Mouse (Mus musculus): ENCODE results near the gene Necab2. TPM values are rescaled to one million over a fixed set of nuclear protein-coding genes. Genes with fewer than 3 reads are reported as not detected.

Necab2 gene
- 10 to 100 TPM; 35.9 to 48.5 TPM for total RNA-seq (2021)

DNA sequence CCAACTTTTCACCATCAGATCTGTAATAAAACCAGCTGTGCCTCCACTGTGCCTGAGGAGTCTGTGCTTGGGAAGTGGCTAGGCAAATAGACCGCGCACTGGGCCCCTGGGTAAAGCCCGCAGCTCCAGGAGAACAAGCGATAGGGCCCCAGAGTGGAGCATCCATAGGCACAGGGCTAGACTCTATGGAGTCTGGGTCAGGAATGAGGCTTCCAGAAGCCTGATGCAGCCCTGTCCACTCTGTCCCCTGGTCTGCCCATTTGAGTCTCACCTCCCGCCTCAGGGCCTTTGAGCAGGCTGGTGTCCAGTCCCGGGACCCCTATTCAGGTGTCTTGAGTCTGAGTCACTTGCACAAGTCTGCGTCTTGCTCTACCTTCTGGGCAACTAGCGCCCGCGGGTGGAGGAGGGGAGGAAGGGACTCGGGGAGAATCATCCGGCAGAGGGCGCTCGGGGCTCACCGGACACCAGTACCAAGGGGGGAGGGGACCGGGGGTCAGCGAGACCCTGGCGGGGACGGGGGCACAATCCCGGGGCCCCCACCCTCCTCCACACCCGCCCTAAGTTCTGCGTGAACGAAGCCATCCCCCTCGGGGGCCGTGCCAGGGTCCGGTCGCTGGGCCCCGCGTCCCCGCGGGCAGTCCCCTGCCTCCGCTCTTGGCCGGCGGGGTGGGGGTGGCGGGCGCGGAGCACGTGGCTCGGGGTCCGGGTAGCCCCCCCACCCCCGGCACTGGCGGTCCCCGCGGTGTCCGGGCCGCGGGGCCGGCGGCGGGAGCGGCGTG is at the start of gene Necab2:
Gene Necab2, plus strand, starts transcription at position 509 of the 779 bp plus-strand sequence.
- intact Hi-C loops (cut with DNase I) = loop anchor here (5.0 to 10.0 kb wide), 3 partner anchors 56 to 158 kb away; partner anchors contain the start of genes Slc38a8 and Taf1c
- DNase-seq = peak; percentile 95

DNA sequence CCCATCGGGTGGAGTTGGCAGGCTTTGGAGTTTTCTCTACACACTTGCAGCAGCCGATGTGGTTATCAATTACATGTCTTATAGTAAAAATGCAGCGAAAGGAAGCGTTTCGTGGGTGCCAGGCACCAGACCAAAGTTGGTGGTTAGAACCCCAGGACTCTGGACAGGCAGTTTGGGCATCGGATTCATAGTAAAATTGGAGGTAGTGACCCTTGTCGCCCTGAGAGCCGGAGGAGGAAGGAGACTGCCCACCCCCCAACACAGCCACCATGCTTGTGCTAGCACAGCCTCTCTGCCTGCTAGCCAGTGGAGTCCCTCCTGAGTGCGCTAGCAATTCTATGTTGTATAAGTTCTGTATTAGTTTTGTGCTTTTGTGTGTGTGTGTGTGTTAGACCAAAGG is 48.0 kb upstream of the Necab2 start:
- intact Hi-C loops (cut with DNase I) = no loop called here
- no peak for DNase-seq

DNA sequence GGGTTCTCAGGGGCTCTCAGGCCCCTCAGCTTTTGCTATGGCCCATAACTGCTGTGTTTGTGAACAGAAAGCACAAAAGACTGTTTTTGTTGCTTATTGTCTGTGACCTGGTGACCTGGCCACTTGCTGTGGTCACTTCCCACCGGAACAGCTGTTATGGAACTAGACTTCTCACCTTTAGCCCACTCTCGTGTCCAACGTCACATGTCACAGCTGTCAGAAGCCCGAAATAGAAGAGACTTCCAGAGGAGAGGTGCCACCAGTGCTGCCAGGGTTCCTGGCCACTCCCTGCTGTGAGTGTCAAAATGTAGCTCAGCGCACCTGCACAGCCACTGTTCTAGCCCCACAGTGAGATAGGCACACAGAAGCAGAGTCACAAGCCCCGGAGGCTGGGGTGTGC is 47.3 kb upstream of the Necab2 start:
- intact Hi-C loops (cut with DNase I) = no loop called here
- DNase-seq = no peak

DNA sequence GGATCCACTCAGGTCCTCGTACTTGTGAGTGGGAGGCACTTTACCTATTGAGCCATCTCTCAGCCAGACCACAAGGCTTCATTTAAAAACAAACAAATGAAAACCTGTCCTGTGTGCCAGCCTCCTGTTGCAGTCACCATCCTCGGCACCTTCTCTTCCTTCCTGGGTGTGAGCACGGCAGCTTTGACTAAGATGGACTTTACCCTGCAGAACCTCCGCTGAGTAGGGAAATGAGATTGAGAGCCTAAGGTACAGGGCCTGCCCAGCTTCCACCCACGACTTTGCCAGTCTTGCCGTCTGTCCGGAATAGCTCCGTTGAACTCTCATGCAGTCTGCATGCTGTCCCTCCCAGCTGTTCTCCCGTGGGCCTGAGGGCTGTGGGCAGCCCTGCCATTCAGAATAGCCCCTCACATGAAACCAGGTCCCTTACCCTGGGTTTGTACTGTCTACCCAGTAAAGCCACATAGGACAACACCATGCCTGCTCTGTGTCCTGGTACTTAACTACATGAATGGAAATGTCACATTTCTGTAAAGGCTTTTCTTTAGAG is 46.3 kb upstream of the Necab2 start:
- no peak for DNase-seq
- intact Hi-C loops (cut with DNase I) = no loop called here

DNA sequence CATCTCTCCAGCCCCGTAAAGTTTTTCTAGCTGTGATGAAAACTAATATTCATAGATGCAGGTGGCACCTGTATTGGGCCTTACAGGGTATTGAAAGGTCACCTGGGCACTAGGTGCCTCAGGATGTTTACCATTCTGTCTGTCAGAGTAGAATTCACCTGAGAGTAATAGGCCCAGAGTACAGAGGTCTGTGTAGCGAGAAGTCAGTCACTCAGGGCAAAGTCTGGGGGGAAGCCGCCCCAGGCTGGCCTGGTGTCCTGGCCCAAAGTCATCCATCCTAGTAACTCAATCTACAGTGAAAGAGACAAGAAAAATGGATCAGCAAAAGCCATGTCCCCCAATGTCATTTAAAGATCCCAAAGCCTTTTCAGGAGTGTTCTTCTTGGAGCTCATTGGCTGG is 45.6 kb upstream of the Necab2 start:
- no peak for DNase-seq
- intact Hi-C loops (cut with DNase I) = no loop called here

DNA sequence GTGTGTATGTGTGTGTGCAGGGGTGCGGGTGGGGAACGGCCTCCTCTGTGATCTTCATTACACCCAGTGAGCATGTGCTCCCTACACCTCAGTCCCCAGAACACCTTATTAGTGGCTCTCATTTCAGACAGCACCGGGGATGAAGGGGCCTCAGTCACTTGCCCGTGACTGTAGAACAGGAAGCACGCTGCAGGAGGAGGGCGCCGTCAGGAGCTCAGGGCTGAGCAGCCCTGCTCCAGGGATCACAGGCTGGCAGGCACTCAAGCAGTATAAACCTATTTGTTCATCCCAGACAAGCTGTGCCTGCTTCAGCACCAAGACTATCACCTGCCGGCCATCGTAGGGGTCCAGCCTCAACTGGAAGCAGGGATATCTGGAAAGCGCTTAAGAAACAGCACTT is 42.6 kb upstream of the Necab2 start:
- DNase-seq = no peak
- intact Hi-C loops (cut with DNase I) = no loop called here

DNA sequence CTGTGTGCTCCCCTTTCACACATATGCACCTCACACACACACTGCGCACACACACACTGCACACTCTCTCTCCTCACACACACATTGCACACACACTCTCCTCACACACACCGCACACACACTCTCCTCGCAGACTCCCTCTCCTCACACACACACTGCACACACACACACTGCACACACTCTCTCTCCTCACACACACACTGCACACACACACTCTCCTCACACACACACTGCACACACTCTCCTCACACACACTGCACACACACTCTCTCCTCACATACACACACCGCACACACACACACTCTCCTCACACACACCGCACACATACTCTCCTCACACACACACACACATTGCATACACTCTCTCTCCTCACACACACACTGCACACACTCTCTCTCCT is 41.9 kb upstream of the Necab2 start:
- intact Hi-C loops (cut with DNase I) = no loop called here
- DNase-seq = no peak

DNA sequence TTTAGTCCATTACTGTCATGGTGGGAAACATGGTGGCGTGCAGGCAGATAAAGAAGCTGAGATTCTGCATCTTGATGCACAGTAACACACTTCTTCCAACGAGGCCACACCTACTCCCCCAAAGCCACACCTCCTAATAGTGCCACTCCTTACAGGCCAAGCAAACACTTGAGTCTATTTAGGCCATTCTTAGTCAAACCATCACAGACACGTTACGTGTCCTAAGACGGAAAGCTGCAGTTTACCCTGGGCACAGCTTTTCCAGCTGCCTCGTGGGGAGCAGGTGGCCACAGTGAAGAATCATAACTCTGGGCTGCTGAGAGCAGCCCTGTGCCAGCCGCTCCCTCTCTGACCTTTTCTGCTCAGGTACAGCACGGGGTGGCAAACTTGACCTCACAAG is 38.2 kb upstream of the Necab2 start:
- DNase-seq = no peak
- intact Hi-C loops (cut with DNase I) = no loop called here

DNA sequence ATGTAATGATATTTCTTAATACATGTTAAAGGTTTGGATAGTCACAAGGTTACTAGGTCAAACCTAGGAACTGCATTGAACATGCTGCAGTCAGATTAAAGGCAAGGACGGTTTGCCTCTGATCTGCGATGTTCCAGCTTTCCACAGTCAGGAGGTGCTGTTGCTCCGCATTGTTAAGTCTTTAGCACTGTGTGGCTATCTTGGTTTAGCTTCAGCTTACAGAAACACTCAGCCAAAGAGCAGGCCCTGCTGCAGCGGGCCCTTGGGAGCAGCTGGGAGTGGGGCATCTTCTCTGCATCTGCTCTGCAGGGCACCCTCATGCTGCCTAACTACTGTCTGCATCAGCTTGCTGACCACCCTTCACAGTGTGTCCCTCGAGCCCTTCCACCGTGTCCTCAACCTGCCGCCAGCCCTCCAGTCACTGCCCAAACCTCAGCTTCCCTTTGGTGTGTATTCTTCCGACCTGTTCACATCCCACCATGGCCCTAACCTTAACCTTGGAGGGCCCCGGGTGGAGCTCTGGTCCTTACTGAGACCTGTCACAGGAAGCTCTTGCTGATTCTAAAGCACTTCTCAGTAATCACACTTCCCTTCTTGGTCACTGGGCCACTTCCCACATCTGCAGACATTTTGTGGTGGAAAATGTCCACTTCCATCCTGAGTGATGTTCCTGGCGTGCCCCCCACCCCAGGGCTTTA is 34.3 kb upstream of the Necab2 start:
- no peak for DNase-seq
- intact Hi-C loops (cut with DNase I) = no loop called here

DNA sequence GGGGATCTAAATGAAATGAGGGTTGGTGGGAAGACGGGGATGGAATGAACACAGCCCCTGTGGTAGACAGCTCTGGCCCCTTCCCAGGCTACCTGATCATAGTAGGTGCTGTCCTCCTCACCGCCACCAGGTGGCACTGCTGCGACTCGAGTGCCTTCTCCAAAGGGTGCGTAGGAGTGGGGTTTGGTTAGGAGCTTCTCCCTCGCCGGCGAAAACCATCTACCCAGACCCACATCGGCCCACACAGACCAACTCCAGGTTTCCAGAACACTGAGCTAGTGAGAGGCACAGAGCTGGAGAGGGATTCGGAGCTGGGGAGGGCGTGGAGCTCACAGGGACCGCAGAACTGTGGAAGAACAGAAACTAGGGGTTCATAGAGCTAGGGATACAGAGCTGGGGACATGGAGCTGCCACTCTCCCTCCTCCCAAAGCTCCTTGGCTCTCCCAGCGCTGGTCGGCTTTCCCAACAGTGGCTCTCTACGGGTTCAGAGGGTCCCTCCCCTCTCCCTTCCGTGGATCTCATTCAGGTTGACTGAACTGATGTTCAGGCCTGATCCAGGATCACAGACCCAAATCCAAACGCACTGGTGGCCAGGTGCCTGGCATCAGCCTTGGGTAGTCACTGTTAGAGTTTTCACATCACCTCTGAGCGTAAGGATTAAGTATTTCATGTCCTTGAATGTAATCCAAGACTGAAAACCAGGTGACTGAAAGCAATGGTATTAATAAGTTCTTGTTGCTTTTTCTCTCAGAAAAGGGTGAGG is 33.6 kb upstream of the Necab2 start:
- intact Hi-C loops (cut with DNase I) = no loop called here
- peak; percentile 82 for DNase-seq

DNA sequence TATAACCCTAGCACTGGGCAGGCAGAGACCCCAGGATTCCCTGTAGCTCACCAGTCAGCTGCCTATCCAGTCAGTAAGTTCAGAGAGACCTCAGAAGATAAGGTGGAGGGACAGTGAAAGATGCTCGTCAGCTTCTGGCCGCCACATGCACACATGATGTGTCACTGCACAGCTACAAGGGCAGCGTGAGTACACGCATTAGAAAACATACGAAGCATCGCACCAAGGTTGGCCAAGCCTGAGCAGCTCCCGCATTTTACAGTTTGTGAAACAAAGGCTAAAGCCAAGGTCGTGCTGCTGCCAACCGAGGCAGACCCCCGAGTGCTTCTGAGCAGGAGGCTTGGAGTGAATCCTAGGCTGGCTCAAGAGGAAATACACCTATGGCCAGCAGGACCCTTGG is 32.9 kb upstream of the Necab2 start:
- DNase-seq = no peak
- intact Hi-C loops (cut with DNase I) = no loop called here

DNA sequence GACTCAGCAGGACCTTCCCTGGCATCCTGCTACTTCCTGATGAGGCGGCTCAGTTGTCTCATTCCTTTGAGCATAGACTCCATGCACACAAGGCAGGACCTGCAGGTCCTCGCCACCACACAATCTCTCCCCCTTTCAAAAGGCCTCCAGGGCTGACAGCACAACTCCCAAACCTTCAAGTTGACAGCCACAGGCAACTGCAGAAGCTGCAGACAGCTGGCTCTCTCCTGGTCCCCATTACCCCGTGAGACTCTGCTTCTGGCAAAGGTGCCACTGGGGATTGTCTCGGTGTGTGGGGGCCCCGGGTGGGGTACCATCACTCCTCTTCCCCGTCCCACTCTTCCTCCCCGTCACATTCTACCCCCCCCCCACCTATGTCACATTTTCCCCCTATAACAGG is 26.2 kb upstream of the Necab2 start:
- intact Hi-C loops (cut with DNase I) = no loop called here
- DNase-seq = no peak

DNA sequence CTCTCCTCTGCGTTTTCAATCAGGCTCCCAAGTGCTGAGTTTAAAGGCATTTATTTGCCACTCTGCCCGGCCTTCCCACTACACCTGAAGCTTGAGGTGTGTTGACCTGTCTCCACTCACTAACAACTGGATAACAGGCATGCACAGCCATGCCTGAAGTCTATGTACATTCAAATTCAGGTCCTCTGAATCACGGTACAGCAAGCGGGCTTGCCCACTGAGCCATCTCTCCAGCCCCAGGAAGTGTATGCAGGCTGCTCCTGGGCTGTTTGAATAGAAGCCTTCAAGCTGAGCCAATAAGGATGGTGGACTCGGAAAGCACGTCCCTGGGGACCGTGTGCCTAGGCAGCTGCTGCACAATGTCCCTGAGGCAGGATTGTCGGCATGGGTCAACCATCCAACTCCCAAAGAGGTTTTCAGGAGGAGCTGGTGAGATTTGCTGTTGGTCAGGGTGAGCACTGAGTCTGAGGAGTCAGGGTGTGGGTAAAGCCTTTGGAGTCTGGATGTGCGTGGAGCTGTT is 24.9 kb upstream of the Necab2 start:
- intact Hi-C loops (cut with DNase I) = no loop called here
- DNase-seq = no peak

DNA sequence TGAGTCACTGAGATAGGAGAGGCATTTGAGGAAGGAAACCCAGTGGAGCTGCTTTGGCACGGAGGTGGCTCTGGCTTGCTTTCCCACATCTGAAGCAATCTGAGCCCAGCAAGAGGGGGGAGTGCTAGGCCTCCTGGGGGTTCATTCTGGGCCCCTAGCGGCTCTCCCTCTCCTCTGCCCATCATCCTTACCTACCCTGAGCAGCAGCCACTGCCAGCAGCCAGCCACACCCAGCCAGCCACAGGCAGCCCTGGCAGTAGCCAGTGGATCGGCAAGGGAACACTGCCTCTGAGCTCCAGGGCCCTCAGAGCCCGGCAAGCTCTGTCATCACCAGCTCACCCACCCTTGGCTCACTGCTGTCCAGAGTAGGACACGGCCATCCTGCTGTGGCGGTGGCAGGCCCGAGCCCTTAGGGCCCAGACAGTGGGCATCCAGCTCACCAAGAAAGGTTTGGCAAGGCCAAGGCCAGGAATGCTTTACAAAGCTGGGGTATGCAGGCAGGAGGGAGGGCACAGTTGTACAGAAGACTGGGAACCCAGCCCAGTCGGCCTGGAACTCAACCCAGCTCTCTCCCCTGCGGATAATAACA is 24.3 kb upstream of the Necab2 start:
- intact Hi-C loops (cut with DNase I) = no loop called here
- no peak for DNase-seq

DNA sequence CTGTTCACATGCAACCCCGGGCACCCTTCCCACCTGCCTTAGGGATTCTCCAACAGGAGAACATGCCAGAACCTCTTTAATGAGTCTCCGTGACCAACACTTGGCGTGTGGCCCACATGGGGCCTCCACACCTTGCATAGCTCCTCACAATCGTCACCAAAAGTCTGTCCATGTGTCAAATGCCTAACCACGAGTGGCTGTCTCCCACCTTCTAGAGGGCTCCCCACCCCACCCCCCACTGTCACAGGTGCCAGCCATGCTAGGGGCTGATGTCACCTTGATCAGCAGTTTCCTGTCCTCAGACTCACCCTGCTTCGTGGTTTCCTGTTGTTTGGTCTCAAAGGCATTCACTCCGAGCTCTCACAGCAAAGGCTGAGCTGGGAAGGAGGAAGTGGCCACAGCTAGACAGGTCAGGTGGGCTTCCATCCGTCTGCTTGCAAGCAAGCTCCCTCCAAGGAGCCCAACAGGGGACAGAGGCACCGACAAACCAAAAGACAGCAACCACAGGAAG is 22.8 kb upstream of the Necab2 start:
- DNase-seq = no peak
- intact Hi-C loops (cut with DNase I) = no loop called here

DNA sequence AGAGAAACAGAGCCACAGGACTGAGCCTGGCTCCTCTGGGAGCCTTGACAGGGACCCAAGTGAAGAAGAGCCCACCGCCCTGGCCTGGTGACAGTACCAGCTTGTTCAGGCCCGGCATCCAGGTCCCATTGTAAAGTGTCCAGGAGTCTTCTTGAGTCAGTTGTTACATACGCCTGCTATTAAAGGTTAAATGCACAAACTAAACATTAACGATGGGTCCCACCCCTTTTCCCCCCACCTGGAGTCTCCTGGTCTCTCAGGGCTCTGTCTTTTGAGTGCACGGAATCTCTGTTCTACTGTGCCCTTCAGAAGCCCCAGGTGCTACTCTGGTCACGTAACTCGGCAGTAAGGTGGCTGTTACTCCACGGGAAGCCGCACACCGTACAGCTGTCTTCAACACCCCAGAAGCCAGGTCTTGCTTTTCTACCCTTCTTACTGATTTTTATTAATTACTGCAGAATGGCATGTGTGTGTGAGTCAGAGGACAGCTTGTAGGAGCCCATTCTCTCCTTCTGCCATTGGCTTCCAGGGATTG is 22.3 kb upstream of the Necab2 start:
- intact Hi-C loops (cut with DNase I) = no loop called here
- no peak for DNase-seq

DNA sequence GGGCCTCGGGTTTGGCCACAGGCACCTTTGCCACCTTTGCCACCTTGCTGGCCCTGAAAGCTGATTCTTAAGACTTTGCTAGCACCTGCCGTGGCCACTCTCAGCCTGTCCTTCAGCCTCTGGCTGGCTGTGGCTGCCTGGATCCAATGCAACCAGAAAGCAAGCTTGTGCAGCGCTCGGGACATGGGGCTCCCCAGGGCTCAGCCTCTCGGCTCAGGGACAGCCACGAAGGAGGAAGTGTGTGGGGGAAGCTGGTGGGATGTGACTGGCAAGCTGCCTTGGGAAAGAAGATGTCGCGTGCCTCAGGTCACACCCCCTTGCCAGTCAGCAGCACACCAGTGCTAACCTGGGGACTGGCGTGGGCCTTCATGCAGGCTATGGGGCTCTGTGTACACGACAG is 21.8 kb upstream of the Necab2 start:
- no peak for DNase-seq
- intact Hi-C loops (cut with DNase I) = no loop called here

DNA sequence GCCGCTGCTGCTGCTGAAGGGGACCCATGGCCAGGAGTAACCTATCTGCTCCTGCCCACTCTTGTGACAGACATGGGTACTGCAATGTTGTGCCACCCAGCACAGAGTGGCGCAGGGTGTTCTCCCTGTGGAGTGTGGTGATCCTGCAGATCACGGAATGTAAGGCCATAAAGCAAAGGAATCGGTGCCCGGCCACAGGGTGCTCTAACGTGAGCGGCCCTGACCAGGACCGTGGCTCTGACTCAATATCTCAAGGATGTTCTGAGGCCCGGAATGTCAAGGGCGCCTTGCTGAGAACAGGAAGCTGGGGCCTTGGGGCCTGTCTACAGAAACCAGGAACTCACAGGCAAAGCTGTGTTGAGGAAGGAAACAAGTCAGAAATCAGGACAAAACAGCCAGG is 21.0 kb upstream of the Necab2 start:
- intact Hi-C loops (cut with DNase I) = no loop called here
- DNase-seq = no peak

DNA sequence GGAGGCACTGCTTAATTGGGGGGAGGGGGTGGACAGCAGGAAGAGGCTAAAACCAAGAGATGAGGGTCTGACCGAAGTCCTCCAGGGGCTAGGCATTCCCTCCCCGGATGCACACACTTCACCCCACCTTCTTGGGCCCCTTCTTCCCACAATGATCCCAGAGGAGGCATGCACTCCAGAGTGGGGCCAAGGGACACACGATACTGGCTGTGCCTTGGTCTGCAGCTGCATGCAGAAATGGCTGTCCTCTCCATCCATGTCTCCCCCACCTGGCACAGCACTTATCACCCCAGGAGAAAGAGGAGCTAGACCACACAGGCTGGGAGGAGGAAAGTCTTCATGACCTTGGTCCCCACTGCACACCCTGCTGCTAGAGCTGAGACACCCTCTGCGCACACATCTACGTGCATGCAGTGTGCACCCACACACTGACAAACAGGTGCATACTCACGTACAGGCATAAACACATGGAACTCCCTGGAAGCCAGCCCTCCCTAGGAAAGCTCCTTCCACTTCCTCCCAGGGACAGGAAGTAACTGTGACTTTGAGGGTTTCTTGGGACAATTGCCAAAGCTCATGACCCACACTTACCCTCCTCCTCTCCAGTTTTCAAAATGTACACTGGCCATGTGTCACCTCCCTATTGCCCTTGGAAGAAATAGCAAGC is 20.3 kb upstream of the Necab2 start:
- intact Hi-C loops (cut with DNase I) = no loop called here

More for the DNA sequence above, 20.3 kb upstream of the Necab2 start:
- DNase-seq = no peak

All from left cerebral cortex, postnatal 4 days (tissue).